Mouse (Mus musculus): ENCODE measurements around the gene Nfia.

Nfia gene

GRCm38 (mm10) chr4:97772641-97773040, at the start of gene Nfia:
TSS of gene Nfia (plus strand) at chr4:97772734.
- no peak for DNase-seq (ENCODE audit: inconsistent age in 2 of 2, low spot score in 1 of 2)

- no peak for DNase-seq (ENCODE audit: inconsistent age in 2 of 2, low spot score in 1 of 2)
These were observed 49.2 kb upstream of the Nfia start for GRCm38 (mm10) chr4:97723374-97723773.

GRCm38 (mm10) chr4:97728520-97728919, 44.0 kb upstream of the Nfia start:
- no peak for DNase-seq (ENCODE audit: inconsistent age in 2 of 2, low spot score in 1 of 2)

- no peak for DNase-seq (ENCODE audit: inconsistent age in 2 of 2, low spot score in 1 of 2)
These were observed 42.5 kb upstream of the Nfia start for GRCm38 (mm10) chr4:97729999-97730398.

GRCm38 (mm10) chr4:97730416-97730815, 42.1 kb upstream of the Nfia start:
- DNase-seq (ENCODE audit: inconsistent age in 2 of 2, low spot score in 1 of 2): no peak

- no peak for DNase-seq (ENCODE audit: inconsistent age in 2 of 2, low spot score in 1 of 2)
These were observed 39.1 kb upstream of the Nfia start for GRCm38 (mm10) chr4:97733392-97733791.

GRCm38 (mm10) chr4:97743932-97744331, 28.6 kb upstream of the Nfia start:
- DNase-seq (ENCODE audit: inconsistent age in 2 of 2, low spot score in 1 of 2): peak in 1 of 2 experiments; percentile 8

- DNase-seq (ENCODE audit: inconsistent age in 2 of 2, low spot score in 1 of 2): peak; percentile 83 to 95
These were observed 27.0 kb upstream of the Nfia start for GRCm38 (mm10) chr4:97745296-97746105.

GRCm38 (mm10) chr4:97746106-97746900, 26.2 kb upstream of the Nfia start:
- DNase-seq (ENCODE audit: inconsistent age in 2 of 2, low spot score in 1 of 2): peak in 1 of 2 experiments; percentile 49

- no peak for DNase-seq (ENCODE audit: inconsistent age in 2 of 2, low spot score in 1 of 2)
These were observed 22.1 kb upstream of the Nfia start for GRCm38 (mm10) chr4:97750401-97750800.

GRCm38 (mm10) chr4:97751030-97751482, 21.5 kb upstream of the Nfia start:
- peak; percentile 94 to 98 for DNase-seq (ENCODE audit: inconsistent age in 2 of 2, low spot score in 1 of 2)

GRCm38 (mm10) chr4:97751483-97752251, 20.9 kb upstream of the Nfia start:
- peak; percentile 85 to 93 for DNase-seq (ENCODE audit: inconsistent age in 2 of 2, low spot score in 1 of 2)

- no peak for DNase-seq (ENCODE audit: inconsistent age in 2 of 2, low spot score in 1 of 2)
These were observed 20.1 kb upstream of the Nfia start for GRCm38 (mm10) chr4:97752276-97753010.

- DNase-seq (ENCODE audit: inconsistent age in 2 of 2, low spot score in 1 of 2): peak in 1 of 2 experiments; percentile 67
These were observed 19.0 kb upstream of the Nfia start for GRCm38 (mm10) chr4:97753521-97753920.

GRCm38 (mm10) chr4:97754241-97754640, 18.3 kb upstream of the Nfia start:
- DNase-seq (ENCODE audit: inconsistent age in 2 of 2, low spot score in 1 of 2): peak; percentile 90 to 94

GRCm38 (mm10) chr4:97757207-97757977, 15.1 kb upstream of the Nfia start:
- peak; percentile 85 to 95 for DNase-seq (ENCODE audit: inconsistent age in 2 of 2, low spot score in 1 of 2)

GRCm38 (mm10) chr4:97757978-97758461, 14.5 kb upstream of the Nfia start:
- DNase-seq (ENCODE audit: inconsistent age in 2 of 2, low spot score in 1 of 2): peak in 1 of 2 experiments; percentile 53

GRCm38 (mm10) chr4:97758661-97759060, 13.9 kb upstream of the Nfia start:
- peak in 1 of 2 experiments; percentile 73 for DNase-seq (ENCODE audit: inconsistent age in 2 of 2, low spot score in 1 of 2)

- no peak for DNase-seq (ENCODE audit: inconsistent age in 2 of 2, low spot score in 1 of 2)
These were observed 7.9 kb upstream of the Nfia start for GRCm38 (mm10) chr4:97764616-97765015.
